ENCODE assay signal across 12 mouse cellular contexts in genomic region chr6:55256500-55257191, GRCm38 (mm10). TPM values are rescaled to one million over a fixed set of nuclear protein-coding genes. Genes with fewer than 3 reads are reported as not detected.
DNase-seq lines count a peak whose midpoint lies in the region; ATAC-seq and TF ChIP-seq lines count a peak whose summit lies in the region.
"Had no signal": no experiment of that assay in that cellular context is flagged by ENCODE, and none has a peak within 500 bp of the region (broad histone marks: within the 10 kb centered on the region; RNA-seq: fewer than 3 reads in every experiment).

No protein-coding gene starts in this region.

- no peak overlapping the region for H3K4me2 ChIP-seq in forebrain, embryonic 13.5 days
- no peak overlapping the region for H3K4me2 ChIP-seq in forebrain, embryonic 12.5 days
- H3K4me2 ChIP-seq in lung, embryonic 16.5 days (ENCODE audit: low read depth, low read length), result peak overlapping the region; percentile 29
- H3K4me2 ChIP-seq in kidney, embryonic 16.5 days (replicated peaks; ENCODE audit: low read depth, low read length), result no peak overlapping the region
- H3K4me2 ChIP-seq: liver, embryonic 13.5 days had no signal

- peak; percentile 12 to 49 for DNase-seq in thymus, adult 18-20 months
- DNase-seq in cerebellum, postnatal 25 days, result no peak
- DNase-seq: gastrocnemius, postnatal 14 days; kidney, adult 9 months; liver, embryonic 13.5 days; right cerebral cortex, postnatal 14 days had no signal

- no peak overlapping the region for H3K27ac ChIP-seq in forebrain, embryonic 13.5 days
- no peak overlapping the region for H3K27ac ChIP-seq in forebrain, embryonic 12.5 days
- H3K27ac ChIP-seq in bone marrow macrophage, adult 2 months (ENCODE audit: insufficient read depth, low read depth, low read length), result 0 out of 2 replicates have a peak overlapping the region, but pooled peaks have one; percentile 4
- peak overlapping the region; percentile 91 for H3K27ac ChIP-seq in lung, embryonic 16.5 days (ENCODE audit: low read length)
- H3K27ac ChIP-seq in kidney, embryonic 16.5 days (ENCODE audit: low read length), result no peak overlapping the region
- H3K27ac ChIP-seq: liver, embryonic 13.5 days had no signal

- 85% methylated on average over 13 of the region's 13 CpGs for WGBS in forebrain, embryonic 13.5 days
- WGBS in forebrain, embryonic 12.5 days, result 82% methylated on average over 13 of the region's 13 CpGs
- 38% methylated on average over 13 of the region's 13 CpGs for WGBS in lung, embryonic 16.5 days
- 69% methylated on average over 13 of the region's 13 CpGs for WGBS in kidney, embryonic 16.5 days

- peaks cover 11% of the 10 kb centered on the region; the same call in 1 of the 2 replicates for H3K36me3 ChIP-seq in forebrain, embryonic 13.5 days (ENCODE audit: poor library complexity, severe bottlenecking)
- peaks cover 10% of the 10 kb centered on the region for H3K36me3 ChIP-seq in forebrain, embryonic 12.5 days (replicated peaks)
- H3K36me3 ChIP-seq in lung, embryonic 16.5 days (ENCODE audit: control insufficient read depth, insufficient read depth, low read length), result no peaks in the 10 kb centered on the region
- no peaks in the 10 kb centered on the region for H3K36me3 ChIP-seq in kidney, embryonic 16.5 days (ENCODE audit: insufficient read depth, low read length)
- H3K36me3 ChIP-seq: liver, embryonic 13.5 days had no signal

- no peaks in the 10 kb centered on the region for H3K4me1 ChIP-seq in forebrain, embryonic 13.5 days
- no peaks in the 10 kb centered on the region for H3K4me1 ChIP-seq in forebrain, embryonic 12.5 days
- H3K4me1 ChIP-seq in bone marrow macrophage, adult 2 months (ENCODE audit: control insufficient read depth, insufficient read depth, low read length), result peaks cover 24% of the 10 kb centered on the region
- peaks cover 36% of the 10 kb centered on the region for H3K4me1 ChIP-seq in lung, embryonic 16.5 days (replicated peaks; ENCODE audit: control insufficient read depth, insufficient read depth, low read length)
- no peaks in the 10 kb centered on the region for H3K4me1 ChIP-seq in kidney, embryonic 16.5 days (ENCODE audit: insufficient read depth, low read length)

- no peak for TF ChIP-seq POLR2A in bone marrow macrophage, adult 2 months (IDR thresholded peaks at IDR 0.05; ENCODE audit: borderline replicate concordance, low read depth, low read length)

- H3K9me3 ChIP-seq in forebrain, embryonic 13.5 days (replicated peaks), result no peaks in the 10 kb centered on the region
- H3K9me3 ChIP-seq in forebrain, embryonic 12.5 days, result no peaks in the 10 kb centered on the region
- no peaks in the 10 kb centered on the region for H3K9me3 ChIP-seq in lung, embryonic 16.5 days (ENCODE audit: control insufficient read depth, low read length)
- no peaks in the 10 kb centered on the region for H3K9me3 ChIP-seq in kidney, embryonic 16.5 days (ENCODE audit: low read length)
- H3K9me3 ChIP-seq: liver, embryonic 13.5 days had no signal

- no peak overlapping the region for H3K4me3 ChIP-seq in forebrain, embryonic 13.5 days
- H3K4me3 ChIP-seq in forebrain, embryonic 12.5 days (replicated peaks), result no peak overlapping the region
- H3K4me3 ChIP-seq in bone marrow macrophage, adult 2 months (ENCODE audit: insufficient read depth, low read length), result no peak overlapping the region
- no peak overlapping the region for H3K4me3 ChIP-seq in lung, embryonic 16.5 days (ENCODE audit: low read length)
- H3K4me3 ChIP-seq in kidney, embryonic 16.5 days (ENCODE audit: low read length), result no peak overlapping the region
- H3K4me3 ChIP-seq: liver, embryonic 13.5 days had no signal

- ATAC-seq in forebrain, embryonic 13.5 days, result peak; percentile 55
- no peak for ATAC-seq in forebrain, embryonic 12.5 days (ENCODE audit: low FRiP score)
- peak; percentile 92 for ATAC-seq in lung, embryonic 16.5 days (ENCODE audit: low read depth)
- no peak for ATAC-seq in activated CD4-positive, CD25-positive, alpha-beta regulatory T cell, adult 4 months
- ATAC-seq in kidney, embryonic 16.5 days (ENCODE audit: low FRiP score, low TSS enrichment), result no peak

- H3K9ac ChIP-seq in forebrain, embryonic 13.5 days, result no peak overlapping the region
- H3K9ac ChIP-seq in forebrain, embryonic 12.5 days, result no peak overlapping the region
- no peak overlapping the region for H3K9ac ChIP-seq in lung, embryonic 16.5 days (ENCODE audit: low read length)
- no peak overlapping the region for H3K9ac ChIP-seq in kidney, embryonic 16.5 days (replicated peaks; ENCODE audit: low read length)
- H3K9ac ChIP-seq: liver, embryonic 13.5 days had no signal

- H3K27me3 ChIP-seq in forebrain, embryonic 13.5 days, result no peaks in the 10 kb centered on the region
- H3K27me3 ChIP-seq in forebrain, embryonic 12.5 days, result no peaks in the 10 kb centered on the region
- H3K27me3 ChIP-seq in lung, embryonic 16.5 days (ENCODE audit: control insufficient read depth, insufficient read depth, low read depth, low read length), result no peaks in the 10 kb centered on the region
- H3K27me3 ChIP-seq in kidney, embryonic 16.5 days (ENCODE audit: insufficient read depth, low read length), result no peaks in the 10 kb centered on the region
- H3K27me3 ChIP-seq: liver, embryonic 13.5 days had no signal

- TF ChIP-seq CTCF in bone marrow macrophage, adult 2 months (IDR thresholded peaks at IDR 0.05; ENCODE audit: low read depth, low read length), result no peak

RNA-seq across cellular contexts. Expression of gene Mindy4, which starts 53.5 kb away (rescaled TPM):
- 15.0 and 15.6 TPM in 2 replicates for polyA plus RNA-seq in forebrain, embryonic 13.5 days (2015; fragmentation: Nextera tagmentation; extraction: Ambion mirVana)
- 16.8 and 20.6 TPM in 2 replicates for polyA plus RNA-seq in forebrain, embryonic 12.5 days (2016; fragmentation: Nextera tagmentation; extraction: Ambion mirVana)
- polyA plus RNA-seq in bone marrow macrophage, adult 2 months (2012; ENCODE audit: insufficient read depth, insufficient read length, missing spikeins), result 1.6 and 3.2 TPM in 2 replicates
- polyA plus RNA-seq in lung, embryonic 16.5 days (2015; fragmentation: Nextera tagmentation; extraction: Ambion mirVana), result 18.5 and 18.6 TPM in 2 replicates
- under 1 TPM in 1 of 2 experiments, not detected in 1; 0.19 TPM for polyA plus RNA-seq in activated CD4-positive, CD25-positive, alpha-beta regulatory T cell, adult 4 months (2017; shearing (Covaris generic))
- 17.0 and 19.3 TPM in 2 replicates for polyA plus RNA-seq in kidney, embryonic 16.5 days (2015; fragmentation: Nextera tagmentation; extraction: Ambion mirVana)

Comparison
In these comparisons a context has a peak if more than half of its experiments do, and no peak if none do; other contexts are left out.
1. ATAC-seq: peak in forebrain, embryonic 13.5 days (single experiment) and lung, embryonic 16.5 days (single experiment); none in forebrain, embryonic 12.5 days (single experiment), activated CD4-positive, CD25-positive, alpha-beta regulatory T cell, adult 4 months (single experiment) and kidney, embryonic 16.5 days (single experiment).
2. H3K27ac ChIP-seq: peak in bone marrow macrophage, adult 2 months (single experiment) and lung, embryonic 16.5 days (single experiment); none in forebrain, embryonic 13.5 days (single experiment), forebrain, embryonic 12.5 days (single experiment) and kidney, embryonic 16.5 days (single experiment).
3. DNase-seq: peak in thymus, adult 18-20 months (2 of 2); none in cerebellum, postnatal 25 days (0 of 2).